Mouse (Mus musculus) liver, embryonic 14.5 days (tissue): Measurements from ENCODE around the gene Endod1. TPM values are rescaled to one million over a fixed set of nuclear protein-coding genes. Genes with fewer than 3 reads are reported as not detected.

ENCODE experiments used
- ATAC-seq: fragments of 200-750 bp; cut with Nextera tagmentation; 2 replicates; pipeline ENCODE4 v1.8.0; 2017; ENCODE audit warnings: moderate number of reproducible peaks, mild to moderate bottlenecking, moderate library complexity; ENCODE audit not compliant: insufficient read depth
- DNase-seq, 3 experiments: peaks; one replicate each; pipeline ENCODE4 v3.0.0-alpha.2; 2012 to 2013; ENCODE audit warnings: low read depth in 3 of 3, low spot score in 3 of 3
- H3K27ac ChIP-seq: fragments of 300-500 bp; sonication (generic); 2 replicates; pipeline ENCODE4 v1.5.1; 2014; ENCODE audit warnings: moderate library complexity, mild to moderate bottlenecking, control low read depth, inconsistent platforms
- H3K27me3 ChIP-seq: fragments of 300-500 bp; sonication (generic); 2 replicates; pipeline ENCODE4 v1.6.1; 2014; ENCODE audit warnings: mild to moderate bottlenecking, low read length, moderate library complexity; ENCODE audit not compliant: control insufficient read depth, insufficient read depth
- H3K36me3 ChIP-seq: fragments of 300-500 bp; sonication (generic); replicated peaks from 2 replicates; pipeline ENCODE4 v1.6.1; 2014; ENCODE audit warnings: low read depth; ENCODE audit not compliant: control insufficient read depth, insufficient read depth
- H3K4me1 ChIP-seq, 2 experiments: fragments of 200-500 bp in 1 of 2; fragments of 300-500 bp in 1 of 2; sonication (generic) in 1 of 2; replicated peaks; 2 replicates each; pipeline ENCODE4 v1.6.1; 2012 to 2014; ENCODE audit warnings: antibody characterized with exemption in 1 of 2, inconsistent platforms in 1 of 2, low read length in 1 of 2; ENCODE audit not compliant: control insufficient read depth in 2 of 2, insufficient read depth in 2 of 2
- H3K4me2 ChIP-seq: fragments of 300-500 bp; sonication (generic); 2 replicates; pipeline ENCODE4 v1.6.1; 2014; ENCODE audit warnings: low read depth, mild to moderate bottlenecking, control low read depth, moderate library complexity
- H3K4me3 ChIP-seq, 2 experiments: fragments of 200-500 bp in 1 of 2; fragments of 300-500 bp in 1 of 2; sonication (generic) in 1 of 2; 2 replicates each; pipeline ENCODE4 v1.5.1; 2012 to 2014; ENCODE audit warnings: low read depth in 2 of 2, low read length in 2 of 2, mild to moderate bottlenecking in 2 of 2, control low read depth in 1 of 2, inconsistent platforms in 1 of 2, moderate library complexity in 1 of 2; ENCODE audit not compliant: insufficient read depth in 1 of 2
- H3K9ac ChIP-seq: fragments of 300-500 bp; sonication (generic); replicated peaks from 2 replicates; pipeline ENCODE4 v1.6.1; 2014; ENCODE audit warnings: mild to moderate bottlenecking, control low read depth, moderate library complexity
- H3K9me3 ChIP-seq: fragments of 300-500 bp; sonication (generic); 2 replicates; pipeline ENCODE4 v1.6.1; 2016; ENCODE audit warnings: low read length, mixed read lengths; ENCODE audit not compliant: control insufficient read depth
- CTCF ChIP-seq: IDR thresholded peaks from 2 replicates; pipeline ENCODE4 v1.5.1; 2016; ENCODE audit warnings: antibody characterized with exemption, low read depth, control low read depth
- EP300 ChIP-seq: IDR thresholded peaks from 2 replicates; pipeline ENCODE4 v1.6.1; 2016; ENCODE audit warnings: antibody characterized with exemption, low read depth
- WGBS: fragments of 180-500 bp; shearing (Covaris S2); extraction: QIAGEN DNeasy Blood & Tissue Kit; methylation state at CpG from one replicate; pipeline ENCODE4 v1.1.7; 2014; ENCODE audit not compliant: insufficient replicate concordance; 5-methylcytosine and 5-hydroxymethylcytosine counted together
- polyA plus RNA-seq, 2 experiments: library from polyadenylated mRNA; depleted of rRNA in 1 of 2; stranded (reverse) in 1 of 2; unstranded in 1 of 2; fragments of >200 nt; fragmentation: Nextera tagmentation in 1 of 2; extraction: Ambion mirVana in 1 of 2; gene quantifications; 2 replicates each; pipeline versions ENCODE4 v1.2.1 to v1.2.3; 2012 to 2014

The Endod1 gene
- polyA plus RNA-seq, 2 experiments = 22.3 to 42.3 TPM

DNA sequence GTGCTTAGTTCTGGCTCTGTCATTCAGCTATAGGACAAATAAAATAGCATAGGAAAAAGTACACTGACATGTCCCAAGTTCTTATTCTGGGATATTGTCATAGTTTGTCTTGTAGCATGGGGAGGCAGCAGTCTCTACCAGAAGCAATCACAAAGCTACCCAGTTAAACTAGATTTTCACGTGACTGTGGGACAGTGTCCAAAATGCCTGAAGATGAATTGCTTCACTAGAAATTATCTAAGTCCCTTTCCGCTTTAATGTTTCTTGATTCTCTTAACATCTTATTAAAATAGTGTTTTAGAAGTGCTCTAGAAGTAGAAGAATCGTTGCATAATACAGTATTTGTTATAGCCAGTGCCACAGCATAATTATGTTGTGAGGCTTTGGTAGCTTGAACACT lies 67.3 kb downstream of the Endod1 start:
- ATAC-seq (no peak), DNase-seq (no peak)
- H3K4me2 ChIP-seq = no peak overlapping the region
- no peaks in the 10 kb centered on the region for H3K9me3 ChIP-seq
- no peak overlapping the region for H3K27ac ChIP-seq
- WGBS = 59% methylated on average over 3 of the region's 3 CpGs
- H3K4me3 ChIP-seq = no peak overlapping the region
- no peaks in the 10 kb centered on the region for H3K36me3 ChIP-seq
- no peaks in the 10 kb centered on the region for H3K4me1 ChIP-seq
- TF ChIP-seq EP300 (no peak), CTCF (no peak)
- no peaks in the 10 kb centered on the region for H3K27me3 ChIP-seq
- no peak overlapping the region for H3K9ac ChIP-seq

GRCm38 (mm10) chr9:14307341-14307740 lies 74.0 kb downstream of the Endod1 start:
- Histone ChIP-seq H3K9me3 (no peaks in the 10 kb centered on the region), H3K27me3 (no peaks in the 10 kb centered on the region), H3K4me3 (no peak overlapping the region), H3K4me1 (peaks cover 0 to 4% of the 10 kb centered on the region in 2 experiments; a peak in 1 of 4 replicates), H3K9ac (no peak overlapping the region), H3K36me3 (no peaks in the 10 kb centered on the region), H3K27ac (no peak overlapping the region), H3K4me2 (no peak overlapping the region)
- TF ChIP-seq CTCF = no peak
- TF ChIP-seq EP300 = no peak
- ATAC-seq = no peak
- DNase-seq = peak in 1 of 3 experiments; percentile 9
- WGBS = 44% methylated on average over 3 of the region's 3 CpGs

DNA sequence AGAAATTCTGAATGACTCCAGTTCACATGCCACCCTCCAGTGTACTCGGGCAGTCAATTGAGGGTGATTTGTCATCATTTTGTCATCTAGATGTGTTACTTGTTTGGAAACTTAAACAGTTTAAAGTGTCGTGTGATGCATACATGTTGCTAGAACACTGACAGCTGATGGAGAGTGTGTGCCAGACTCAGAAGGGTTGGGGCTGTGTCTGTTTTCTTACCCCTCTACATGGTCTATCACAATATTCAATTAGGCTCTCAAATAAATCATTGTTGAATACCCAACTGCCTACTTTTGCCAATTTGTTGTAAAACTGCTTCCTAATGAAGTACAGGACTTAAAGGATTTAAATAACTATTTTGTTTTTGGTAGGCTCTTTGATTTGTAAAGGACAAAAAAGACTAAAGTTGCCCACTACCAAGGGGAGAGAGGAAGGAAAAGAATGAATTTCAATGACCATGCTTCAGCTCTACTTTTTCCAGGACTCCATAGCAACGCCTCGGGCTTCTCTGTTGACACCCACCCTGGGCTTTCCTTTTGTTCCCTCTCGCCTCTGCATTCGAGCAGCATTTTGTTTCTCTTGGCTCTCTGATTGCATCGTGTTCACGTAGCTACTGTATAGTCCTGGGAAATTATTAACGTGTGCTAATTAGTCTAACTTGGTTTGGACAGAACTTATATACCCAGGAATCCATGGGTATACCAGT lies 76.9 kb downstream of the Endod1 start:
- 64% methylated on average over 9 of the region's 9 CpGs for WGBS
- TF ChIP-seq CTCF (no peak), EP300 (no peak)
- H3K27me3 ChIP-seq = no peaks in the 10 kb centered on the region
- ATAC-seq (no peak), DNase-seq (no peak)
- H3K4me3 ChIP-seq = no peak overlapping the region
- H3K36me3 ChIP-seq = no peaks in the 10 kb centered on the region
- H3K9me3 ChIP-seq = no peaks in the 10 kb centered on the region
- no peak overlapping the region for H3K27ac ChIP-seq
- no peak overlapping the region for H3K9ac ChIP-seq
- H3K4me1 ChIP-seq = peaks cover 0 to 4% of the 10 kb centered on the region in 2 experiments; a peak in 1 of 4 replicates
- no peak overlapping the region for H3K4me2 ChIP-seq

Other genes starting within 250 kb of the Endod1 start
- 0.83 and 1.1 TPM in 2 replicates for gene Sesn3, start 106.4 kb downstream of the Endod1 start, polyA plus RNA-seq (2012; rRNA removed)
- 1.4 and 1.8 TPM in 2 replicates for gene Sesn3, start 106.4 kb downstream of the Endod1 start, polyA plus RNA-seq (2014; fragmentation: Nextera tagmentation; extraction: Ambion mirVana)
- 0.02 and 0.04 TPM in 2 replicates for gene Kdm4d, start 119.0 kb upstream of the Endod1 start, polyA plus RNA-seq (2012; rRNA removed)
- gene Kdm4d, start 119.0 kb upstream of the Endod1 start, polyA plus RNA-seq (2014; fragmentation: Nextera tagmentation; extraction: Ambion mirVana) = 0.05 TPM in 1 of 2 replicates, not detected in the other
- gene Cwc15, start 119.1 kb upstream of the Endod1 start, polyA plus RNA-seq (2012; rRNA removed) = 16.6 and 39.1 TPM in 2 replicates
- gene Cwc15, start 119.1 kb upstream of the Endod1 start, polyA plus RNA-seq (2014; fragmentation: Nextera tagmentation; extraction: Ambion mirVana) = 63.2 and 68.8 TPM in 2 replicates